Mouse (Mus musculus) erythroblast, embryonic 14.5 days (primary cell): ENCODE data around the gene Slc35b2.

Experiments used
- GATA1 ChIP-seq: IDR thresholded peaks from 2 replicates; pipeline ENCODE4 v1.6.1; 2012; ENCODE audit warnings: low read length, inconsistent platforms, mixed read lengths
- TAL1 ChIP-seq: IDR thresholded peaks from 3 replicates; pipeline ENCODE4 v1.6.1; 2012; ENCODE audit warnings: low read length, inconsistent platforms, mixed read lengths

DNA sequence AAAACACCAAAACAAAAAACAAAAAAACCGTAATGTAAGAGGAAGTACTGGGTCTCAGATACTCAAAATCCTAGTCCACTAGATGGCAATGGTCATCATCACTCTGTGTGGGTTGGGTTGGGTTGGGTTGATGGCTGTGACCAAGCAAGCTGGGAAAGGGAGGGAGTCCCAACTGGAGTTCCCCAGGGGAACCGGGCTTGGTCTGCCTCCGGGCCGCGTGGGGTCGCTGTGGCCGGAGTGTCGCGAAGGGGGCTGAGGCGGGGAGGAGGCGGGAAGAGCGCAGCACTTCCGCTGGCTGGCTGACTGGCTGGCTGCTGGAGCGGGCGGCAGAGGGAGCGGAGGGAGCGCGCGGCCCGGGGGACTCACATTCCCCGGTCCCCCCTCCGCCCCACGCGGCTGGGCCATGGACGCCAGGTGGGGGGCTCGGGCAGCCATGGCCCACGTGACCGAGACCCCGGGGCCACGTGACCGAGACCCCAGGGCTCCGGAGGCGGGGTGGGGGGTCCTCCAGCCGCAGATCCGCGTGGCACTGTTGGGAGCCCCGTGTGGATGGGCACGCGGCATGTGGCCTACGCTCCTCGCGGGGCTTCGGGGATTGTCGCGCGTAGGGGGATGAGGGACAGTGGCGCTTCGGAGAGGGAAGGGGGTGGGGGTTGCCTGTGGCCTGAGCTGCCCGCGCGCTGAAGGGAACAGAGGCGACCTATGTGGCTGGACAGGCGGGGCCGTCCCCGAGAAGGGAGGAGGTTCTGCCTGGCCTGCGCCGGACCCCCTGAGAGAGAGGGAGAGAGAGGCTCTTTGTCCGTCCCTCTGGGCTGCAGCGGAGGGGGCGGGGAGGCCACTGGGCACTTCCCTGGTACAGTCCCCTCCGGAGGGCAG is at the start of gene Slc35b2:
- TF ChIP-seq GATA1 (no peak), TAL1 (no peak)
